Mouse (Mus musculus): Measurements from ENCODE around the gene Larp6.

DNA sequence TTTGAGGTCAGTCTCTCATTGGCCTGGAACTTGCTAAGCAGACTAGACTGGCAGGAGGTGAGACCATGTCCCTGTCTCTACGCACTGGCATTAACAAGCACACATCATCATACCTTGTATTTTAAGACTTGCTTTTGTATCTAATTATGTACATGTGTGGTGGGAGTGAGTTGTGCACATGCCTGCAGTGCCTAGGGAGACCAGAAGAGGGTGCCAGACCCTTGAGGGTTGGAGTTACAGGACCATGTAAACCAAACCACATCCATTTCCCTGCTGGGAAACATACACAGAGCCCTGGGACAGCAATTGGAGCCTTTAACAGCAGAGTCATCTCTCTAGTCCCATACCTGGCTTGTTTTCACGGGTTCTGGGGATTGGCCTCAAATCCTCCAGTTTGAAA is 18.8 kb upstream of the Larp6 start:
- TF ChIP-seq EP300 (IDR thresholded peaks at IDR 0.05; ENCODE audit: insufficient read depth, low read depth, low read length) (no peak), POLR2A (IDR thresholded peaks at IDR 0.05; ENCODE audit: insufficient read depth, low read length) (no peak), CTCF (IDR thresholded peaks at IDR 0.05; ENCODE audit: low read depth, low read length) (peak; percentile 83)
